Mouse (Mus musculus) liver, embryonic 14.5 days (tissue): Measurements from ENCODE around the gene Mgat4e.

Experiments
- CTCF ChIP-seq: IDR thresholded peaks from 2 replicates; pipeline ENCODE4 v1.5.1; 2016; ENCODE audit warnings: antibody characterized with exemption, low read depth, control low read depth
- EP300 ChIP-seq: IDR thresholded peaks from 2 replicates; pipeline ENCODE4 v1.6.1; 2016; ENCODE audit warnings: antibody characterized with exemption, low read depth

DNA sequence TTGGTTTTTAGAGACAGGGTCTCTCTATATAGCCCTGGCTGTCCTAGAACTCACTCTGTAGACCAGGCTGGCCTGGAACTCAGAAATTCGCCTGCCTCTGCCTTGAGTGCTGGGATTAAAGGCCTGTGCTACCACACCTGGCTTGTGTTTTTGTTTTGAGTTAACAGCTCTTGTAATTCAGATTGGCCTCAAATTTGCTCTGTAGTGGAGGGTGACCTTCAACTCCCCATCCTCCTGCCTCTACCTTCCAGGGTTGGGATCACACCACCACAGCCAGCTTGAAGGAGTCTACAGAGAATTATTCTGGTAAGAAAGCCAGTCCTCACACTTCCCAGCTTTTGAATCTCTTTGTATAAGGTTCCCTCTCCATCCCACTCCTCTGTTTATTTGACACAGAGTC is 48.6 kb downstream of the Mgat4e start:
- TF ChIP-seq CTCF, result no peak
- no peak for TF ChIP-seq EP300
